Mouse (Mus musculus): ENCODE data around the gene Rab3d. TPM values are rescaled to one million over a fixed set of nuclear protein-coding genes. Genes with fewer than 3 reads are reported as not detected.
"Not testable (repeated sequence)": the region's sequence is repeated elsewhere in the genome, so short reads cannot be mapped to it uniquely, and the experiment has no call there.

Gene Rab3d
- total RNA-seq, 2 experiments from 2014 or later, result 22.0 to 25.0 TPM

DNA sequence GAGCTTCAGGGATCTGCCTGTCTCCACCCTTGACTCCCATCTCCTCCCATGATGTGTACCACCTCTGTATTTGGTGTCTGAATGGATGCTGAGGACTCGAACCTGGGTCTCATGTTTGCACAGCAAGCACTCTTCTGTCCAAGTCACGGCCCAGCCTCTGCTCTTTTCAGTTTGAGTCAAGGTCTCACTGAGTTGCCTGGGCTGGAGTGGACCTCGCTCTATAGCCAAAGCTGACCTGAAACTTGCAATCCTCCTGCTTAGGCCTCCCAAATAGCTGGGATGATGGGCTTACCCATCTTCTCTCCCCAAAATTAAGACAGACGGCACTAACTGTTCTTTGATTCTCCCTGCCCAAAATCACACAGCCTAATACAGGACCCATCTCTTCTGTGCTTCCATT, 5.0 kb upstream of the Rab3d start:
- no peak for DNase-seq (ENCODE audit: extremely low spot score in 1 of 2, low spot score in 2 of 2)
- intact Hi-C loops (cut with DNase I), result no loop called here

DNA sequence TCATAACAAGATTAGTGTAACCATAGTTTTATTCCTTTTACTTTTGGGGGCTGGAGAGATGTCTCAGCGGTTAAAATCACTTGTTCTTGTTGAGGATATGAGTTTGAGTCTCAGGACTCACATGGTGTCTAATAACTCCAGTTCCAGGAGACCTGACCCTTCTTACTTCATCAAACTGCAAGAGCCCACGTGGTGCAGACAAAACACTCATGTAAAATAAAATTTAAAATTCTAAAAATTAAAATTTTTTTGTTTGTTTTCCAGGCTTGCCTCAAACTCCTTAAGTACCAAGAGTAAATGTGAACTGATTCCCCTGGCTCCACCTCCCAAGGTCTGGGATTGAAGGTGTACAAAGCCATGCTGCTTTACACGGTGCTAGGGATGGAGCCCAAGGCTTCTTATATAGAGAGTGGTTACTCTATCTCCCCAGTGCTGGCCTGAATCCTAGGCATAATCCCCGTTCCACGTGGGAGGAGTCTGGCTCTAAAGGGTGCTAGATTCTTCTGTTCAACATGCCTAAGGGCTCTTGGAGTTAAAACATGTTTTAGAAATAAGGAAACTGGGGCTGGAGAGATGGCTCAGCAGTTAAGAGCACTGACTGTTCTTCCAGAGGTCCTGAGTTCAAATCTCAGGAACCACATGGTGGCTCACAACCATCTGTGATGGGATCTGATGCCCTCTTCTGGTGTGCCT, 846 bp upstream of the Rab3d start:
- DNase-seq (ENCODE audit: extremely low spot score in 1 of 2, low spot score in 2 of 2), result no peak
- intact Hi-C loops (cut with DNase I), result no loop called here

DNA sequence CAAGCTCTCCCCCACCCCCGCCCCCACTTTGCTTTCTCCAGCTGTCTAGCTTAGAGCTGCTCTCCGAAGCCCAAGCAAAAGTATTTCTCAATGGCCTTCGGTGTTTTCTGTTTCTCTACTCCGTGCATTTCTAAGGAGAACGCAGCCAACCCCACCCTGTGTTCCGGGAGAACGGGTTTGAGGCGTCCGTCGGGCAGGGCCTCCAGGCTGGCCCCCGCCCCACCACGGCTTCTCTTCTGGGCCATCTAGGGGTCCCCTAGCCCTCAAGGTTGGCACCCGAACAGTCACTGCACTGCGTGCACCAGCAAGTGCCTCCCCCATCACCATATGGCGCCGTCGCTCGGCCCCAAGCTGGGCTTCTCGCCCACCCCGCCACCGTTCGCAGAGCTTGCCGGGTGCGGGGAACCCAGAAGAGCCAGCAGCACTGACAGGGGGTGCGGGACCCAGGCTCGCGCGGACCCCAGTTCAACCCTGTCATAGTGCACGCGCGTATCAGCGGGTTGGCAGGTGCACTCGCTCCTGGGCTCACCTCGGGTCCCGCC, 428 bp downstream of the Rab3d start:
- peak; percentile 75 to 81 for DNase-seq (ENCODE audit: extremely low spot score in 1 of 2, low spot score in 2 of 2)
- intact Hi-C loops (cut with DNase I), result no loop called here

DNA sequence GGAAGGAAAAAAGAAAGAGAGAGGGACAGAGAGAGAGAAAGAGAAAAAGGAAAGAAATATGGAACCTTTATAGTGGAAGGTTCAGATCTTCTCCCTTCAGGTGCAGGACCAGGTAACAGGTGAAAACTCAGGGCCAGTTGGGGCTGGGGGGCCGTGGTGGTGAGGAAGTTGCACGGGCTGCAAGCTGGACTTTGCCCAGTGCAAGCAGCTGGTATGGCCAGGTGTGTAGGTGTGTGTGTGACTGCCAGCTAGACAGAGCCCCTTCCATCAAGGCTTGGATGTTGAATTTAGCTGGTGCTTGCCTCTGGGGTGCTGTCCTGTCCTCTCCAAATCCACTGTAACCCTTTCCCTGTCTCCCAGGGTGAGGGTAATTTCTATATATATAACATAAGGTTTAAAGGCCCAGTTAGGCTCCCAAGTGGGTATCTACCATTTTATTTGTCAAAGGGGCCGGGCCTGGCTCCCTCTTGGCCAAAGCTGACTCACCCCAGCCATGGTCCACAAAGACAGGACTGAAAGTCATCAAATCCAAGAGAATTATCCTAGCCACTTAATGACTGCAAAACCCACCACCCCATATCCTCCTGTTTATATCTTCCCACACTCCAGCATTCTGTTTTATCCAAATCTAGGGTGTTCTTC, 1.0 kb downstream of the Rab3d start:
- DNase-seq (ENCODE audit: extremely low spot score in 1 of 2, low spot score in 2 of 2), result no peak
- intact Hi-C loops (cut with DNase I), result no loop called here

DNA sequence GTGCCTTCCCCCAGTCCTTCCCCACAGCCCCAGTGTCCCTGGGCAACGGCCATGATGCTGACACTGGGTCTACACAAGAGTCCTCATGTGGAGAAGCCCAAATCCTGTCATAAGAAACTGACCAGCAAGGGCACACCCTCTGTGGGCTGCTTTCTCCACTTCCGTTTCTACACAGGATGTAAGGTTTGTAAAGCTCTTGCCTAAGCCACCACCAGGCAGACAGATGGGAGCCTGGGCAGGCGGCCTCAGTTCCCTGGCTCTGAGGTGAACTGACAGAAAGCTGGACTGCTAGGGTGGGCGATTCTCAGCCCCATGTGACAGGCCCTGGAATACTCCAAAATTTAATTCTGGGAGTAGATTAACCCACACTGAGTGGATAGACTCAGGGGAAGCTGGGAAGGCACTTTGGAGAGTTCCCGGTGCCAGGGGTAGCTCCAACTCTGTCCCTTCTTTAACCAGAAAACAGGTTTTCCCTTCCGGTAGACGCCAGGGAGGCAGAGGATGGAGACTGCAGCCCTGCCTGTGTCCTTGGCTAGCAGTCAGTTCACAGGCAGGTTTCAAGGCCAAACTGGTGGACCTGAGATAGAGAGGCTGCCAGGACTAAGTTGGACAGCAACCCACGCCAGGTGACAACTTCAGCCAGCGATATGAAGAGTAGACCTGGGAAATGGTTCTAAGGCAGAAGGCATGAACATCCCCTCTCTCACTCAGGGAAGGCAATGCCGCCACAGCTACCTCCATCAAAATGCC, 8.3 kb downstream of the Rab3d start:
- intact Hi-C loops (cut with DNase I), result no loop called here
- DNase-seq (ENCODE audit: extremely low spot score in 1 of 2, low spot score in 2 of 2), result no peak

DNA sequence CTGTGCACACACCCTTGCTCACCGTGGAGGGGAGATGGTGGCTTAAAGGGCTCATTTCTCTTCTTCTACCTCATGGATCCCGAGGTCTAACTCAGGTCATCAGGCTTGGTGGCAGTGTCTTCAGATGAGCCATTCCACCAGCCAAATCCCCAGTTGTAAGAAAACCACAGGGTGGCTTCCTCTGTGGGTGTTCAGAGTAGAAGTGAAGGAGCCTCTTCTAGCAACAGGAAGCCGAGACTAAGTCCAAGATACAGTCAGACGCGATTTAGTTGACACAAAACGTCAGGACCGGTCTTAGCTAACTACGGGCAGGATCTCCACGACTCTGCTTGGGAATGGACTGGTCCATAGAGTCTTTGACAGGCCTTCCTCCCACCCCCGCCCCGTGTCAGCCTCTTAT, 9.8 kb downstream of the Rab3d start:
- intact Hi-C loops (cut with DNase I), result no loop called here
- no peak for DNase-seq (ENCODE audit: extremely low spot score in 1 of 2, low spot score in 2 of 2)

DNA sequence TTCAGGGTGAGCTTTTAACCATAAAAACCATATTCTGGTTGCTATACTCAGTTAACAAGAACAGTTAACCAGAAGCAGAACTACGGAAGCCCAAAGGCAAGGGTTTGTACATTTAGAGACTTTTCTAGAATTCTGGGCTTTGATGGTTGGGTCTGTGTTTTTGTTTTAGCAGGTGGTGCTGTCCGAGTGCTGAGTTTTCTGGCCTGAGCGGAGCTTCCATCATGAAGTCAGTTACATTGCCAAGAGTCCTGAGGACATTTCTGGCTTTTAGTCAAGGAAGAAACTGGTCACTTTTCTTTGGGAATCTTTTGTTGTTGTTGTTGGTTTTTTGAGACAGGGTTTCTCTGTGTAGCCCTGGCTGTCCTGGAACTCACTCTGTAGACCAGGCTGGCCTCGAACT, 14.0 kb downstream of the Rab3d start:
- no peak for DNase-seq (ENCODE audit: extremely low spot score in 1 of 2, low spot score in 2 of 2)
- intact Hi-C loops (cut with DNase I), result no loop called here

DNA sequence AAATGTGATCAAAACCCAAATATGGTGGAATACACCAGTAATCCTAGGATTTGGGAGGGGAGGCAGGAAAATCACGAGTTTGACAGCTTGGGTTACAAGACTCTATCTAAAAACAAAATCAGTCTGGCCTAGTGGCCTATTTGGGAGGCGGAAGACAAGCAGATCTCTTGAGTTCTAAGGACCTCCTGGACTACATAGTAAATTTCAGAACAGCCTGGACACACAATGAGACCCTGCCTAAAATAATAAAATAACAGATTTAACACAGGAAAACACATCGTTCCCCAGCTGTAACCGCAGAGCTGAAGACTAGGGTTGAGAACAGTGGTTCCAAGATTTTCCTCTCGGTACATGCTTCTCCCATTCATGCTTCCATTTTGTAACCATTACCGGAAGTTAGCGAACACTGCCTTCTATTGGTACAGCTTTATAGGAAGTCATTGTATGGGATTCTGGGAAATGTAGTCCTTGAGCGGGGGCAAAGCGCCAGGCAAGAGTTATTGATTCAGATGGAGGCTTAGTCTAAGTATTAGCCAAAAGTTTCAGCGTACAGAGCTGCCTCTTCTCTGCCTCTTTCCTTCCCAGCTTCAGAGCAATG, 16.7 kb downstream of the Rab3d start:
- intact Hi-C loops (cut with DNase I), result no loop called here
- DNase-seq (ENCODE audit: extremely low spot score in 1 of 2, low spot score in 2 of 2), result peak; percentile 75 to 76

DNA sequence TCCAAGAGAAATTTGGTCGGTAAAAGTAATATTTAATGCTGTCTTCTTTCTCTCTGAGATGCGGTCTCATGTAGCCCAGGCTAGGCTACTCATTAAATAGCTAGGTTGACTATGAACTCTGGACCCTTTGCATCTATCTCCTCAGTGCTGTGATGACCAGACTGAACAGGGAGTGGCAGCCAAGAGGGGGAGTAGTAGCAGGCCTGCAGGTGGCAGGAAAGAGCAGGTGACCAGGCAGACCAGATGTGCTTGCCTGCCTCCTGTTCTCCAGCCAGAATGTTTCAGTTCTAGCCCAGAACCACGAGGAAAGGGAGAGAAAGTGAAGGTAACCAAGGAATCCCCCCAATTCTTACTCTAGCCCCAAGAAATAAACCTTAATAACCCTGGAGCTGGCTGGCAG, 28.8 kb downstream of the Rab3d start:
- DNase-seq (ENCODE audit: extremely low spot score in 1 of 2, low spot score in 2 of 2), result no peak
- intact Hi-C loops (cut with DNase I), result no loop called here

DNA sequence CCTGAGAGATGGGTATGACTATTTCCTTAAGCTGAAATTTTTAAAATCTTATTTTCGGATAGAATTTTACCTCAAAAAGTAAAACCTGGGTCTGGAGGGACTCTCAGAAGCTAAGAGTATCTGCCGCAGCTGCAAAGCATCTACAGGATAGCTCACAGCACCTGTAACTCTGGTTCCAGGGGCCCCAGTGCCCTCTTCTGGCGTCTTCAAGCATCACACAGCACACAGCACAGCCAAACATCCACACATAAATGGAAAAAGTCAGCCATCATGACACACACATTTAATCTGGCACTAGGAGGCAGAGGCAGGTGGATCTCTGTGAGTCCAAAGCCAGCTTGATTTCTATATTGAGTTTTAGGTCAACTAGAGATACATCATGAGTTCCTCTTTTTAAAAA, 41.4 kb downstream of the Rab3d start:
- no peak for DNase-seq (ENCODE audit: extremely low spot score in 1 of 2, low spot score in 2 of 2)
- intact Hi-C loops (cut with DNase I), result no loop called here

DNA sequence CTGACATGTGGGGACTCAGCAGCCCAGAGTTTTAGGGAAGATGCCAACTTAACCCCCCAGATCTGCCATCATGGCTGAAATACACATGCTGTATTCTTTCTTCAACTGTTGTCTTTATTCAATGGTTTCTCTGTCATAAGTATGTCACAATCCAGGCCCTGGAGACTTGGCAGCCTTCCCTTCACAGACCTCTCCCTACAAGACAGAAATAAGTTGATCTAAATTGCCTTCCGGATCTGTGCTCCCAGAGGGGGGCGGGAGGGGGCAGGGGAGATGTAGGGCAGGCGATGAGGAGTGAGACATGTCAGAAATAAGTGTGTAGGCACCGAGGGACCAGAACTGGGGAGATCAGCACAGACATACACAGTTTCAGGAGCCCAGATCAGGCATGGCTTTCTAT, 45.8 kb downstream of the Rab3d start:
- no peak for DNase-seq (ENCODE audit: extremely low spot score in 1 of 2, low spot score in 2 of 2)
- intact Hi-C loops (cut with DNase I), result no loop called here

DNA sequence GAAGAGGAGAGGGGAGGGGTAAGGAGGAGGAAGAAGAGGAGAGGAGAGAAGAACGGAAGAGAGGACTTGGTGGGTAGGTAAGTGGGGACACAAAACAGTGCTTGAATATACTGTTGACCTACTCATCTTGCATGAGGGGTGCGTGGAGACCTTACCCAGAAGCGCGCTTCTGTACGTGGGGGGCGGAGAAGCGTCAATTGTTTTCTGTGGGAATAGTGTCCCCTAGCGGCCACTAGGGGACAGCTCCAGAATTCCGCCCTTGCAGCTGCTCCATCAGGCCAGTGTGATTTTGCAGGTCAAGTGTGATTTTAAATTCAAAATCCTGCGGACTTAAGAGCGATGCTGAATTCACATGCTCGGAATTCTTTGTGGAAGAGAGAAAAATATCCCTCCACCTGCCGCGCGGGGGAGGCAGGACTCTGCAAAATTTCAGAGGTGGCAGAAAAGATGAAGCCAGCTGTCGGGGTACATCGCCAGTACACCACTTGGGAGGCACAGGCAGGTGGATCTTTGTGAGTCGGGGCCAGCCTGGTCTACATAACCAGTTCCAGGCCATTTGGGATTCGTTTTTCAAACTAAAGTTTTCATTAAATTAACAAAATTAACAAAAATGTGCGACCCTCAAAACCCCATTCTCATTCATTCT, 47.0 kb downstream of the Rab3d start:
- DNase-seq (ENCODE audit: extremely low spot score in 1 of 2, low spot score in 2 of 2), result peak; percentile 38 to 62

DNA sequence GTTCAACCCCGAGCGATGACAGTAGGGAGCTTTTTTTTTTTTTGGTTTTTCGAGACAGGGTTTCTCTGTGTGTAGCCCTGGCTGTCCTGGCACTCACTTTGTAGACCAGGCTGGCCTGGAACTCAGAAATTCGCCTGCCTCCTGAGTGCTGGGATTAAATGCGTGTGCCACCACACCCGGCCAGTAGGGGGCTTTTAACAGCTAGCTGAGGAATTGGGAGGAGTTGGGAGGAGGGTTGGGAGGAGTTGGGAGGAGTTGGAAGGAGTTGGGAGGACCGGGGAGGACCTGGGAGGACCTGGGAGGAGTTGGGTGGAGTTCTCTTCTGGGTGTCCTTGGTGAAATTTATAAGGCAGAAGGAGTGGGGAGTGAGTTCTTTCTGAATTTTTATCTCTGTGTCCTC, 48.7 kb downstream of the Rab3d start:
- DNase-seq (ENCODE audit: extremely low spot score in 1 of 2, low spot score in 2 of 2), result peak in 1 of 2 experiments; percentile 79
- intact Hi-C loops (cut with DNase I), result not testable (repeated sequence)

More for the DNA sequence above, 47.0 kb downstream of the Rab3d start:
- intact Hi-C loops (cut with DNase I), result no loop called here

DNA sequence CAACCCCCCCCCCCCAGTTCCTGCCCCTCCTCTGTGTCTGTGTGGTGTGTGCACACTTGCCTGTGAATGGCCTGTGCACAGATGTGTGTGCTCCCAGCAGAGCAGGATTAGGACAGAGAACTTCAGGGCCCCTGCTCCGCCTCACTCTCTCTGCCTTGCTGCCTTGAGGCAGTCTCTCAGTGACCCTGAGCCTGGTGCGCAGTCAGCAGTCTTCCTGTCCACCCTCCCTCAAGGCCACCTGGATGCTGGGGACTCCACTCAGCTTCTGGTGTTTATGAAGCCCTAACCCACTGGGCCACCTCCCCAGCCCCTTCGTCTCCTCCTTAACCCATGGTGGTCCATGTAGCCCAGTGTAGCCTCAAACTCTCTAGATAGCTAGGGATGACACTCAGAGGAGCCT, 50.3 kb downstream of the Rab3d start:
- DNase-seq (ENCODE audit: extremely low spot score in 1 of 2, low spot score in 2 of 2), result no peak
- intact Hi-C loops (cut with DNase I), result no loop called here

DNA sequence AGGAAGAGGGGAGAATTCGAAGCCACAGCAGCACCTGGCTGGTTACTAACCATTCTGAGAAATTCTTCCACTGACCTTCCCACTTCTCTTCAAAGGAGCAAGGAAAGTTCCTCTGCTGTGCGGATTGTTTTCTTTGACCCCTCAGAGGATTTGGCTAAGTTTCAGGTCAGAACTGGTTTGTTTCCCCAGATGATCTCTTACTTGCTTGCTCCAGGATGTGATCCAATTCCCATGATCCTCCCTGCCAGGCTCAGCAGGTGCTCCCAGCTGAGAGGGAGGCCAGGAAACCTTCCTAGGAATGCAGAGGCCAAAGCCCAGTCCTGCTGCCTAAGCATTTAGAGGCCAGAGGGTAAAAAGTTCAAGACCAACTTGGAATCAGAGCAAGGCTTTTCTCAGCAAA, 51.4 kb downstream of the Rab3d start:
- DNase-seq (ENCODE audit: extremely low spot score in 1 of 2, low spot score in 2 of 2), result peak in 1 of 2 experiments; percentile 87
- intact Hi-C loops (cut with DNase I), result no loop called here

DNA sequence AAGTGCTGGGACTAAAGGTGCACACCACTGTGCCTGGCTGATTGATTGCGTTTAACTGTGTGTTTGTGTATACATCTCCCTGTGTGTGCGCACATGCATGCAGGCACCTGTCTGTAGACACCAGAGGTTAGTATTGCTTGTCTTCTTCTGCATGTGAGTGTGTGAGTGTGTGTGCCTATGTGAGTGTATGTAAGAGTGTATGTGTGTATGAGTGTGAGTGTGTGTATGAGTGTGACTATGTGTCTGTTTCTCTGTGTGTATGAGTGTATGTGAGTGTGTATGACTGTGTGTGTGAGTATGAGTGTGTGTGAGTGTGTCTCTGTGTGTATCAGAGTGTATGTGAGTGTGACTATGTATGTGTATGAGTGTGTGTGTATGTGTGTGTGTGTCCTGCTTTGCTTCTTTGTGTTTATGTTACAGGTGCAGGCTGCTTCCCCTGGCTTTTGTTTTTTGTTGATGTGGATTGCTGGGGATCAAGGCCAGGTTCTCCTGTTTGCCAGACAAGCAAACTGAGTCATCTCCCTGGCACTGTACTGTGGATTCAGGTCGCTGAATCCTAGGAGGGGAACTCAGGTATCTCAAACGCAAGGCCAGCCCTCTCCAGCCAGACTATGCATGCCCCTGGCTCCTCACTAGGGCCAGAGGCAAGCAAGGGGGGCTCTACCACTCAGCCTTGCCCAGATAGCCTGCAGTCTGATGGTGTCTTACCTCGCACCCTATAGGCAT, 52.2 kb downstream of the Rab3d start:
- DNase-seq (ENCODE audit: extremely low spot score in 1 of 2, low spot score in 2 of 2), result no peak
- intact Hi-C loops (cut with DNase I), result no loop called here

DNA sequence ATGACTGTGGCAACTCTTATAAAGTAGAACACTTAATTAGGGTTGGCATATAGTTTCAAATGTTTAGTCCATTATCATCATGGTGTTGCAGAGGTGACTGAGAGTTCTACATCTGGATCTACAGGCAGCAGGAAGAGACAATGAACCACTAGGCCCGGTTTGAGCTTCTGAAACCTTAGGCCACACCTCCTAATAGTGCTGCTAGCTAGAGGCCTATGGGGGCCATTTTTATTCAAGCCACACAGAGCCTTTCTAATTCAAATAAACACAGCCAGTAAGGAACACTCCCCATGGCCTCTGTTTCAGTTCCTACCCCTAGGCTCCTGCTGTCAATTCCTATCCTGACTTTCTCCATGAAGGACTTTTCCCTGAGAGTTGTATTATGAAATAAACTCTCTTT, 55.8 kb downstream of the Rab3d start:
- intact Hi-C loops (cut with DNase I), result no loop called here
- DNase-seq (ENCODE audit: extremely low spot score in 1 of 2, low spot score in 2 of 2), result no peak

DNA sequence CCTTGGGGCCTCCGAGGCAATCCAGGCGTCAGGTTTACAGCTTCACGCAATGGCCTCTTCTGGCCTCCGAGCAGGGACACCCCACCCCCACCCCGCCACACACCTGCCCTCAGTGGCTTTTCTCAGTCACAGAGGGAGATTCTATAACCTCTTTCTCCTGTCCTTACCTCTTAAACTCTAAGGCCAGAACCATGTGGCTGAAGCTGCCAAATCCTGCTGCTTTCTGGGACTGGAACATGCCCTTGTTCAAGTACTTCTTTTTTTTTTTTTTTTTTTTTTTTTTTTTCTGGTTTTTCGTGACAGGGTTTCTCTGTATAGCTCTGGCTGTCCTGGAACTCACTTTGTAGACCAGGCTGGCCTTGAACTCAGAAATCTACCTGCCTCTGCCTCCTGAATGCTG, 57.6 kb downstream of the Rab3d start:
- DNase-seq (ENCODE audit: extremely low spot score in 1 of 2, low spot score in 2 of 2); intact Hi-C loops (cut with DNase I): not testable (repeated sequence)

Measured in left cerebral cortex, postnatal 10 days (tissue).